Mouse (Mus musculus) brain, adult 2 months (tissue): ENCODE measurements at regions not wholly inside any gene's neighbourhood (a gene's known extent, or its start where the extent isn't known, plus 50 kb on each side); places are given as distances from the start of the nearest gene placed in this dataset.

ENCODE experiments used
- DNase-seq: peaks from one replicate; pipeline ENCODE4 v3.0.0; 2011; ENCODE audit warnings: low read depth, low spot score

GRCm38 (mm10) chr11:112718547-112718946 lies 63.5 kb upstream of the Sox9 start:
- no peak for DNase-seq

GRCm38 (mm10) chr11:112720652-112721051 lies 61.4 kb upstream of the Sox9 start:
- no peak for DNase-seq

- DNase-seq: no peak
Observed at GRCm38 (mm10) chr11:112722936-112723335, 59.1 kb upstream of the Sox9 start.

- DNase-seq: no peak
Observed at GRCm38 (mm10) chr11:112728154-112728952, 53.7 kb upstream of the Sox9 start.
